Mouse (Mus musculus): Measurements from ENCODE around the gene Slc45a2. TPM values are rescaled to one million over a fixed set of nuclear protein-coding genes. Genes with fewer than 3 reads are reported as not detected.
"Not testable (repeated sequence)": the region's sequence is repeated elsewhere in the genome, so short reads cannot be mapped to it uniquely, and the experiment has no call there.

Gene Slc45a2
- polyA plus RNA-seq, 1 experiment from 2014 or later = not detected

DNA sequence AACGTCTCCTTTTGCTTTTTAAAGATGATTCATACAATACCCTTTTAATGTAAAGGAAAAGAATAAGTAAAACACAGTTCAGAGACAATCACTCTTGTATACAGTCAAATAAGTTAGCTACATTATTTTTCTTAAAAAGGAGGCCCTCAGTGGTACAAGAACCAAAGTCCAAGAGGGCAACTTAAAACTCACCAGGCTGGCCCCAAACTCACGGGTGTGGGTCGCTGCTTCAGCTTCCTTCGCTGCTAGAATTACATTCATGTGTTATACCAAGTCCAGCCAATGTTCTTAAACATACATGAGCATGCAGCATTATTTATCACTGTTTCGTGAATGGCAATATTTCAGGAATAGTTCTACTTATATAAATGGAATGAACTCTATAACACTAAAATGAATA lies 29.7 kb upstream of the Slc45a2 start:
- Histone ChIP-seq H3K4me1 (no peaks in the 10 kb centered on the region), H3K4me3 (replicated peaks) (no peak overlapping the region), H3K36me3 (no peaks in the 10 kb centered on the region), H3K27ac (replicated peaks) (no peak overlapping the region), H3K9ac (replicated peaks) (no peak overlapping the region), H3K27me3 (replicated peaks) (no peaks in the 10 kb centered on the region), H3K9me3 (replicated peaks) (no peaks in the 10 kb centered on the region), H3K4me2 (no peak overlapping the region)
- 91% methylated on average over 5 of the region's 5 CpGs for whole genome bisulfite sequencing
- ATAC-seq (ENCODE audit: low FRiP score) = no peak

DNA sequence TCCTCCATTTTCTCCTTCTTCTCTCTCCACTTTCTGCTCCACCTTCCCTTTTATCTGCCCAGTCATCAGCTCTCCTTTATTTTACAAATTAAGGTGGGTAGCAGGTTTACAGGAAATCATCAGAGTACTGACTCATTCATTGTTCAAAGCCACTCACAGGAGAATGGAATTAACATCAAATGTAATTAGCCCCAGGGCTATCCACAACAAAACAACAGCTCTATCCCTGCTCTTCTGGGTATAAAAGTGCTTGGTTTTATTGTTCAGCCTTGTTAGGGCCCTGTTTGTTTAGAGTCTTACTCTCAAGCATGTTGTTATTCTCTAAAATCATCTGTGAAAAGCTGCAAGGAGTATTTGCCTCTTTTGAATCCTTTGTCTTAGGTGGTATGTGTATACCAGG lies 23.4 kb upstream of the Slc45a2 start:
- H3K4me3 ChIP-seq (replicated peaks) = no peak overlapping the region
- H3K4me1 ChIP-seq = peaks cover 8% of the 10 kb centered on the region
- no peaks in the 10 kb centered on the region for H3K27me3 ChIP-seq (replicated peaks)
- H3K27ac ChIP-seq (replicated peaks) = no peak overlapping the region
- no peaks in the 10 kb centered on the region for H3K36me3 ChIP-seq
- H3K9me3 ChIP-seq (replicated peaks) = no peaks in the 10 kb centered on the region
- no peak overlapping the region for H3K9ac ChIP-seq (replicated peaks)
- no peak overlapping the region for H3K4me2 ChIP-seq
- ATAC-seq (ENCODE audit: low FRiP score) = no peak

DNA sequence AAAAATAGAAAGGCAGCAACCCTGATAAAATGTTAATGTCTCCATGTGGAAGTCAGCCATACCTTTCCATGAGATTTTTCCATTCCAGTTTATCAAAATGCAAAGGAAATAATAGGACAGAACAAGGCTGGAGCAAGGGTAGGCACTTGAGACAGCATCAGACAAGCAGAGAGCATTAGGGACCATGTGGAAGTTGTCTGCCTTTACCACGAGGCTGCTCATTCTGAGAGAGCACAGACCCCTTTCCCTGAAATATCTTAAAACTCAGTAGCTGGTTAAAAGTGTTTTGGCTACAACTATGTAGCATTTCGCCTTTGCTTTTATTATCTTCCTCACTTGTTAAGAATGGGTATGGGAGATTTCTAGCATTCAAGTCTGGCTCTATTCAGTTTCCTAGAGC lies 19.8 kb upstream of the Slc45a2 start:
- Histone ChIP-seq H3K4me1 (peaks cover 15% of the 10 kb centered on the region), H3K9ac (replicated peaks) (0 out of 2 replicates have a peak overlapping the region, but pooled peaks have one; percentile 78), H3K9me3 (replicated peaks) (no peaks in the 10 kb centered on the region), H3K4me3 (replicated peaks) (peak overlapping the region; percentile 72; the same call in 1 of the 2 replicates), H3K27me3 (replicated peaks) (no peaks in the 10 kb centered on the region), H3K36me3 (no peaks in the 10 kb centered on the region), H3K4me2 (peak overlapping the region; percentile 64), H3K27ac (replicated peaks) (no peak overlapping the region)
- no peak for ATAC-seq (ENCODE audit: low FRiP score)
- 66% methylated on average over 2 of the region's 2 CpGs for WGBS

DNA sequence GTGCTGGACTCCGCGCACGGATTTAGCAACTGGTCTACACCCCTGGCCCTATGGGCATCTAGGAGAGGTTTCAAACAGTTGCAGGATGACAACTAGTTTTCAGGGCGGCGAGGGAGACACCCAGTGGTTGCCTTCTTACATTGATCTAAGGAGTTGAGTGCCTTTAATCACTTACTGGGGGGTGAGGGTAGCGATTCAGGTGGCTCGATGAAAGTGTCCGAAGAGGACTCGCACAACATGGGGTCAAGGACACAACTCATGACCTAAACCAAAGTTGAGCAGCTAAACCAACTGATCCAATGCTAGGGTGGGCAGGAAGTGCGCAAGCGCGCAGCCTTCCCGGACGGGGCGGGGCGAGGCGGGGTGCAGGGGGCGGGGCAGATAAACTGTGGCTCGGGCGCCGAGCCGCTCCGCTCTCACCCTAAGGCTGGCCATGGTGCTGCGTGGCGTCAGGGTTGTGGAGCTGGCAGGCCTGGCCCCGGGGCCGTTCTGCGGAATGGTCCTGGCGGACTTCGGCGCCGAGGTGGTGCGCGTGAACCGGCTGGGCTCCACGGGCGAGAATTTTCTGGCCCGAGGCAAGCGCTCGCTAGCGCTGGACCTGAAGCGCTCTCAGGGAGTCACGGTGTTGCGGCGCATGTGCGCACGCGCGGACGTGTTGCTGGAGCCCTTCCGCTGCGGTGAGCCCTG lies 19.0 kb upstream of the Slc45a2 start, which contains the start of gene Amacr:
TSS of gene Amacr (plus strand) at position 380 of the 687 bp plus-strand sequence.
- no peaks in the 10 kb centered on the region for H3K36me3 ChIP-seq
- WGBS = under 1% methylated on average over 52 of the region's 52 CpGs
- peak within 1 kb of the TSS; percentile 64 for H3K4me2 ChIP-seq
- ATAC-seq (ENCODE audit: low FRiP score) = peak; percentile 100
- H3K9ac ChIP-seq (replicated peaks) = peak within 1 kb of the TSS; percentile 78
- H3K27me3 ChIP-seq (replicated peaks) = no peaks in the 10 kb centered on the region
- peaks cover 15% of the 10 kb centered on the region for H3K4me1 ChIP-seq
- H3K27ac ChIP-seq (replicated peaks) = peak within 1 kb of the TSS; percentile 95
- peak within 1 kb of the TSS; percentile 72 for H3K4me3 ChIP-seq (replicated peaks)
- no peaks in the 10 kb centered on the region for H3K9me3 ChIP-seq (replicated peaks)

GRCm38 (mm10) chr15:10982064-10982435 lies 18.5 kb upstream of the Slc45a2 start:
- H3K36me3 ChIP-seq = no peaks in the 10 kb centered on the region
- peak; percentile 56 for ATAC-seq (ENCODE audit: low FRiP score)

DNA sequence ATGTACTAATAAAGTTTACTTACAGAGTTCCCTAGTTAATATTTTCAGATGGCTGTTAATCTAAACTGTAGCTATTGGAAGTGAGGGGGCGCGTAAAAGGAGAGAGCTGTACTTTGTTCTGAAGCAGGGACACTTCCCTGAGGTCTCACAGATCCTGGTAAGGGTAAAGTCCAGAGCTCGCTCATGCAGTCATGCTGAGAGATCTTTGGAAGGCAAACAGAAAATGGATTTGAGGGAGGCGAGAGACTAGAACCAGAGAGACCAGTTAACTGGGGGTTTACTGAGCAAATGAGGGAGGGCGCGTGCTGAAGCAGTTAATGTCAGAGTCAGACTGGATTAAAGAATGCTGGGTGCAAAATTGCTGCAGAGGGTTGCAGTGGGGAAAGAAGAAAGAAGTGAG lies 14.8 kb upstream of the Slc45a2 start:
- Histone ChIP-seq H3K4me2 (no peak overlapping the region), H3K9ac (replicated peaks) (no peak overlapping the region), H3K27me3 (replicated peaks) (no peaks in the 10 kb centered on the region), H3K9me3 (replicated peaks) (no peaks in the 10 kb centered on the region), H3K4me1 (peaks cover 15% of the 10 kb centered on the region), H3K4me3 (replicated peaks) (no peak overlapping the region), H3K27ac (replicated peaks) (no peak overlapping the region), H3K36me3 (no peaks in the 10 kb centered on the region; the same call in 1 of the 2 replicates)
- ATAC-seq (ENCODE audit: low FRiP score) = no peak
- 88% methylated on average over 6 of the region's 6 CpGs for WGBS

More at GRCm38 (mm10) chr15:10982064-10982435, 18.5 kb upstream of the Slc45a2 start:
- Histone ChIP-seq H3K4me1 (peaks cover 15% of the 10 kb centered on the region), H3K4me3 (replicated peaks) (peak overlapping the region; percentile 72), H3K9me3 (replicated peaks) (no peaks in the 10 kb centered on the region), H3K4me2 (peak overlapping the region; percentile 64), H3K9ac (replicated peaks) (peak overlapping the region; percentile 78), H3K27ac (replicated peaks) (peak overlapping the region; percentile 95), H3K27me3 (replicated peaks) (no peaks in the 10 kb centered on the region)
- 6% methylated on average over 6 of the region's 6 CpGs for WGBS

DNA sequence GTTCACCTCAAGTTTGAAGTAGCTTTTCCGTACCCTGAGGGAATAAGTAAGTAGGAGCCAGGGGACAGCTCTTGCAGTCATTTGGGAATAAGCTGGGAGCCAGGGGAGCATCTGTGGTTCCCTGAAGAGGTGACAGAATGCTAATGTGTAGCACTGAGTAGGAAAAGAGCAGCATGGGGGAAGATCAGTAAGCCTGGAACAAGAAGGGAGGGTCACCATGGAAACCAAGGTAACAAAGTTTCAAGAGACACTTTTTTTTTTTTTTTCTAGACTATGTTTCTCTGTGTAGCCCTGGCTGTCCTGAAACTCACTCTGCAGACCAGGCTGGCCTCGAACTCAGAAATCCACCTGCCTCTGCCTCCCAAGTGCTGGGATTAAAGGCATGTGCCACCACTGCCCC lies 14.0 kb upstream of the Slc45a2 start:
- not testable (repeated sequence) for H3K4me1 ChIP-seq; H3K9ac ChIP-seq (replicated peaks); H3K27me3 ChIP-seq (replicated peaks); H3K4me2 ChIP-seq; H3K9me3 ChIP-seq (replicated peaks); H3K4me3 ChIP-seq (replicated peaks); H3K27ac ChIP-seq (replicated peaks); ATAC-seq (ENCODE audit: low FRiP score); H3K36me3 ChIP-seq
- WGBS = 87% methylated on average over 2 of the region's 2 CpGs

GRCm38 (mm10) chr15:10990411-10990810 lies 10.1 kb upstream of the Slc45a2 start:
- Histone ChIP-seq H3K4me3 (replicated peaks) (no peak overlapping the region), H3K9me3 (replicated peaks) (no peaks in the 10 kb centered on the region), H3K9ac (replicated peaks) (no peak overlapping the region), H3K27me3 (replicated peaks) (no peaks in the 10 kb centered on the region), H3K4me2 (no peak overlapping the region), H3K27ac (replicated peaks) (no peak overlapping the region), H3K36me3 (peaks cover 7% of the 10 kb centered on the region; the same call in 1 of the 2 replicates), H3K4me1 (no peaks in the 10 kb centered on the region)
- WGBS = 61% methylated on average over 2 of the region's 2 CpGs
- no peak for ATAC-seq (ENCODE audit: low FRiP score)

DNA sequence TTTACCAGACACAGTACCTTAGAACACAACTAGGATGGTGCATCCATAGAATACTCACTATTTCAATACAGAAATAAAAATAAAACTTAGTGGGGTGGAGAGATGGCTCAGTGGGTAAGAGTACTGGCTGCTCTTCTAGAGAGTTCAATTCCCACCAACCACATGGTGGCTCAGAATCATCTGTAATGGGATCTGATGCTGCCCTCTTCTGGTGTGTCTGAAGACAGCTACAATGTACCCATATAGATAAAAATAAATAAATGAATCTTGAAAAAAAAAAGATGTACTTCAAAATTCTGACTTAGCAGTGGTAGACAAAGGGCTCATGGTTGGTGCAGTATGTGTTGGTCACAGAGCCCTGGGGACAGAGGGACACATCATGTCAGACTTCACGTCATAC lies 9.0 kb upstream of the Slc45a2 start:
- WGBS = 97% methylated on average over 1 of the region's 1 CpGs
- no peak overlapping the region for H3K27ac ChIP-seq (replicated peaks)
- H3K9ac ChIP-seq (replicated peaks) = no peak overlapping the region
- H3K9me3 ChIP-seq (replicated peaks) = no peaks in the 10 kb centered on the region
- no peak for ATAC-seq (ENCODE audit: low FRiP score)
- H3K27me3 ChIP-seq (replicated peaks) = no peaks in the 10 kb centered on the region
- H3K4me2 ChIP-seq = no peak overlapping the region
- H3K4me1 ChIP-seq = no peaks in the 10 kb centered on the region
- H3K4me3 ChIP-seq (replicated peaks) = no peak overlapping the region
- H3K36me3 ChIP-seq = peaks cover 7% of the 10 kb centered on the region; the same call in 1 of the 2 replicates

- no peaks in the 10 kb centered on the region for H3K9me3 ChIP-seq (replicated peaks)
- H3K4me1 ChIP-seq = no peaks in the 10 kb centered on the region
- peaks cover 4% of the 10 kb centered on the region; the same call in 1 of the 2 replicates for H3K36me3 ChIP-seq
- H3K27ac ChIP-seq (replicated peaks) = no peak overlapping the region
- WGBS = 63% methylated on average over 5 of the region's 5 CpGs
- ATAC-seq (ENCODE audit: low FRiP score) = peak; percentile 55; the same call in 1 of the 2 replicates
- H3K9ac ChIP-seq (replicated peaks) = no peak overlapping the region
- H3K27me3 ChIP-seq (replicated peaks) = no peaks in the 10 kb centered on the region
- H3K4me3 ChIP-seq (replicated peaks) = no peak overlapping the region
- H3K4me2 ChIP-seq = 0 out of 2 replicates have a peak overlapping the region, but pooled peaks have one; percentile 3
Measured at GRCm38 (mm10) chr15:10999832-11000231, 689 bp upstream of the Slc45a2 start.

DNA sequence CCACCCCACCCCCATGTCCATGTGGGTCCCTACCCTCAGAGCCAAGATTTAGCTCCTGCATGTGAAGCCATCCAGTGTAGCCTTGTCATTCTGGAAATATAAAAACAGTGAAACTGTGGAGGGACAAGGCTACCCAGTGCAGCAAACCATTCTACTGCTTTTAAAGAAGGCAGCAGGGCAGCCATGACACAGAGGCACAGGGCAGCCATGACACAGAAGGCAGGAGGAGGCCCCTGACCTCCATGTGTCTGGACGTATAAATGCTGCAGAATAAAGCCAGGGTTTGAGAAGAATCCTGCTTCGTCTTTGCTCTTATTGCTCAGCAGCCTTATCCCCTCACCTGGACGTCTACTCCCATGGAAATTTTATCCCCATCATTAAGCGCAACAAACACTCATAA lies 3.3 kb downstream of the Slc45a2 start:
- H3K9ac ChIP-seq (replicated peaks) = no peak overlapping the region
- no peaks in the 10 kb centered on the region for H3K27me3 ChIP-seq (replicated peaks)
- no peaks in the 10 kb centered on the region for H3K9me3 ChIP-seq (replicated peaks)
- ATAC-seq (ENCODE audit: low FRiP score) = no peak
- no peaks in the 10 kb centered on the region for H3K36me3 ChIP-seq
- no peak overlapping the region for H3K27ac ChIP-seq (replicated peaks)
- no peaks in the 10 kb centered on the region for H3K4me1 ChIP-seq
- no peak overlapping the region for H3K4me2 ChIP-seq
- no peak overlapping the region for H3K4me3 ChIP-seq (replicated peaks)
- WGBS = 85% methylated on average over 4 of the region's 4 CpGs

DNA sequence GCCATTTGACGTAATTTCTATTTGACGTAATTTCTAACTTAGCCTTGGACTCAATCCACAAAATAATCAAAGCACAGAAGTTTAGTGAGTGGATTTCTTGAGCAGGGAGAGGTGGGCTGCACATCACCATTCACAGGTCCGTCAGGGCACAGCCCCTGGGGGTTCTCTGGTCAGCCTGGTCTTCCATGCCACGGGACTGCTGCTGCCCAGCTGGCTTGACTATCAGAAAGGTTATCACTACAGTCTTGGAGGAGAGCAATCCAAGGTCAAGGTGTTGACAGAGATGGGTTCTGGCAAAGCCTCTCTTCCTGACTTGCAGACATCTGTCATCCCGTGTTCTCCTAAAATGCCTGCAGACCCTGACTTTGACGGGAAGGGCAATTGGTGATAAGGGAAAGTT lies 4.1 kb downstream of the Slc45a2 start:
- Histone ChIP-seq H3K4me2 (no peak overlapping the region), H3K4me1 (no peaks in the 10 kb centered on the region), H3K27ac (replicated peaks) (no peak overlapping the region), H3K27me3 (replicated peaks) (no peaks in the 10 kb centered on the region), H3K36me3 (no peaks in the 10 kb centered on the region), H3K9ac (replicated peaks) (no peak overlapping the region), H3K4me3 (replicated peaks) (no peak overlapping the region), H3K9me3 (replicated peaks) (no peaks in the 10 kb centered on the region)
- WGBS = 87% methylated on average over 6 of the region's 6 CpGs
- ATAC-seq (ENCODE audit: low FRiP score) = no peak
